Mouse (Mus musculus): ENCODE data around the gene Farp1.

Gene Farp1

GRCm38 (mm10) chr14:121229036-121229773 lies 194.2 kb downstream of the Farp1 start:
- DNase-seq = peak; percentile 22 to 26

GRCm38 (mm10) chr14:121231232-121231631 lies 196.2 kb downstream of the Farp1 start:
- no peak for DNase-seq

- DNase-seq = no peak
Observed at GRCm38 (mm10) chr14:121234741-121235307, 199.8 kb downstream of the Farp1 start.

GRCm38 (mm10) chr14:121236736-121237135 lies 201.7 kb downstream of the Farp1 start:
- no peak for DNase-seq

GRCm38 (mm10) chr14:121238727-121239126 lies 203.7 kb downstream of the Farp1 start:
- DNase-seq = no peak

GRCm38 (mm10) chr14:121239386-121239785 lies 204.4 kb downstream of the Farp1 start:
- no peak for DNase-seq

- DNase-seq = no peak
Observed at GRCm38 (mm10) chr14:121244104-121244503, 209.1 kb downstream of the Farp1 start.

- DNase-seq = no peak
Observed at GRCm38 (mm10) chr14:121246048-121246731, 211.2 kb downstream of the Farp1 start.

GRCm38 (mm10) chr14:121247287-121247686 lies 212.3 kb downstream of the Farp1 start:
- DNase-seq = no peak

- DNase-seq = no peak
Observed at GRCm38 (mm10) chr14:121248346-121248745, 213.3 kb downstream of the Farp1 start.

- no peak for DNase-seq
Observed at GRCm38 (mm10) chr14:121251099-121251498, 216.1 kb downstream of the Farp1 start.

GRCm38 (mm10) chr14:121251708-121252107 lies 216.7 kb downstream of the Farp1 start:
- no peak for DNase-seq

- no peak for DNase-seq
Observed at GRCm38 (mm10) chr14:121252542-121252941, 217.5 kb downstream of the Farp1 start.

GRCm38 (mm10) chr14:121254869-121255268 lies 219.9 kb downstream of the Farp1 start:
- DNase-seq = no peak

GRCm38 (mm10) chr14:121255469-121255868 lies 220.5 kb downstream of the Farp1 start:
- DNase-seq = no peak

GRCm38 (mm10) chr14:121256896-121257295 lies 221.9 kb downstream of the Farp1 start:
- DNase-seq = no peak

GRCm38 (mm10) chr14:121259332-121259731 lies 224.3 kb downstream of the Farp1 start:
- DNase-seq = no peak

- peak; percentile 37 to 74 for DNase-seq
Observed at GRCm38 (mm10) chr14:121259789-121260188, 224.8 kb downstream of the Farp1 start.

- DNase-seq = no peak
Observed at GRCm38 (mm10) chr14:121261229-121261879, 226.4 kb downstream of the Farp1 start.

- DNase-seq = no peak
Observed at GRCm38 (mm10) chr14:121262606-121263005, 227.6 kb downstream of the Farp1 start.

- no peak for DNase-seq
Observed at GRCm38 (mm10) chr14:121263912-121264311, 228.9 kb downstream of the Farp1 start.

GRCm38 (mm10) chr14:121264453-121264852 lies 229.5 kb downstream of the Farp1 start:
- no peak for DNase-seq

GRCm38 (mm10) chr14:121267801-121268200 lies 232.8 kb downstream of the Farp1 start:
- no peak for DNase-seq
